In genomic region chr6:72344396-72345073, GRCm38 (mm10) we compare ENCODE assay signal across 7 mouse cellular contexts. TPM values are rescaled to one million over a fixed set of nuclear protein-coding genes. Genes with fewer than 3 reads are reported as not detected.
DNase-seq lines count a peak whose midpoint lies in the region; ATAC-seq lines count a peak whose summit lies in the region.

No protein-coding gene starts in this region.

- no peaks in the 10 kb centered on the region for H3K9me3 ChIP-seq in megakaryocyte, embryonic 14.5 days
- H3K9me3 ChIP-seq in limb, embryonic 13.5 days: no peaks in the 10 kb centered on the region
- no peaks in the 10 kb centered on the region for H3K9me3 ChIP-seq in stomach, embryonic 16.5 days (replicated peaks; ENCODE audit: control insufficient read depth, low read length)

- H3K9ac ChIP-seq in limb, embryonic 13.5 days: peak overlapping the region; percentile 92
- H3K9ac ChIP-seq in stomach, embryonic 16.5 days (ENCODE audit: low read length): peak overlapping the region; percentile 79

- H3K4me2 ChIP-seq in limb, embryonic 13.5 days (replicated peaks): peak overlapping the region; percentile 91
- H3K4me2 ChIP-seq in stomach, embryonic 16.5 days (ENCODE audit: low read depth, low read length): peak overlapping the region; percentile 80

- peaks cover 46% of the 10 kb centered on the region for H3K36me3 ChIP-seq in megakaryocyte, embryonic 14.5 days (replicated peaks; ENCODE audit: low read length)
- peaks cover 30% of the 10 kb centered on the region for H3K36me3 ChIP-seq in limb, embryonic 13.5 days
- no peaks in the 10 kb centered on the region for H3K36me3 ChIP-seq in stomach, embryonic 16.5 days (ENCODE audit: control insufficient read depth, insufficient read depth, low read length)

- H3K27ac ChIP-seq in limb, embryonic 13.5 days: peak overlapping the region; percentile 44; the same call in 1 of the 2 replicates
- H3K27ac ChIP-seq in stomach, embryonic 16.5 days (ENCODE audit: low read length): peak overlapping the region; percentile 36; the same call in 1 of the 2 replicates

- under 1% methylated on average over 42 of the region's 42 CpGs for WGBS in limb, embryonic 13.5 days
- WGBS in stomach, embryonic 16.5 days: under 1% methylated on average over 42 of the region's 42 CpGs

- no peak for DNase-seq in cerebellum, postnatal 4 days (ENCODE audit: low spot score in 2 of 2)
- no peak for DNase-seq in urinary bladder, adult 2 months (ENCODE audit: low spot score)

- no peak for ATAC-seq in megakaryocyte, adult 5-6 weeks (ENCODE audit: poor library complexity, severe bottlenecking)
- peak; percentile 46 for ATAC-seq in erythroblast, adult 5-6 weeks (replicated peaks; ENCODE audit: low FRiP score, poor library complexity, severe bottlenecking)
- ATAC-seq in limb, embryonic 13.5 days (ENCODE audit: low FRiP score, low read depth): peak; percentile 20; the same call in 1 of the 2 replicates
- peak; percentile 16; the same call in 1 of the 2 replicates for ATAC-seq in stomach, embryonic 16.5 days (ENCODE audit: insufficient read depth, low FRiP score)

- H3K27me3 ChIP-seq in megakaryocyte, embryonic 14.5 days (replicated peaks): no peaks in the 10 kb centered on the region
- H3K27me3 ChIP-seq in limb, embryonic 13.5 days: no peaks in the 10 kb centered on the region
- H3K27me3 ChIP-seq in stomach, embryonic 16.5 days (ENCODE audit: control insufficient read depth, insufficient read depth, low read length): no peaks in the 10 kb centered on the region

- H3K4me3 ChIP-seq in megakaryocyte, embryonic 14.5 days (replicated peaks): peak overlapping the region; percentile 97
- H3K4me3 ChIP-seq in limb, embryonic 13.5 days: peak overlapping the region; percentile 90
- peak overlapping the region; percentile 59 for H3K4me3 ChIP-seq in stomach, embryonic 16.5 days (replicated peaks; ENCODE audit: low read length)

- peaks cover 72% of the 10 kb centered on the region for H3K4me1 ChIP-seq in megakaryocyte, embryonic 14.5 days
- peaks cover 40% of the 10 kb centered on the region for H3K4me1 ChIP-seq in limb, embryonic 13.5 days
- peaks cover 14% of the 10 kb centered on the region for H3K4me1 ChIP-seq in stomach, embryonic 16.5 days (ENCODE audit: control insufficient read depth, insufficient read depth, low read length)

RNA-seq across cellular contexts. Expression of gene Usp39, which starts 0.4 kb away (rescaled TPM):
- 6.4 and 27.8 TPM in 2 replicates for polyA plus RNA-seq in megakaryocyte, embryonic 14.5 days (2012; ENCODE audit: insufficient read depth, low replicate concordance)
- 36.8 and 42.1 TPM in 2 replicates for total RNA-seq in megakaryocyte, adult 5-6 weeks (2015)
- total RNA-seq in megakaryocyte, adult 5-6 weeks (2017): 71.7 and 77.1 TPM in 2 replicates
- total RNA-seq in erythroblast, adult 5-6 weeks (2015; ENCODE audit: low replicate concordance): 25.4 and 28.0 TPM in 2 replicates
- total RNA-seq in erythroblast, adult 5-6 weeks (2017; ENCODE audit: low replicate concordance): 27.8 and 34.2 TPM in 2 replicates
- polyA plus RNA-seq in limb, embryonic 13.5 days (2015; fragmentation: Nextera tagmentation; extraction: Ambion mirVana): 51.5 and 51.7 TPM in 2 replicates
- 29.7 and 31.4 TPM in 2 replicates for polyA plus RNA-seq in stomach, embryonic 16.5 days (2015; fragmentation: Nextera tagmentation; extraction: Ambion mirVana)
- 23.6 and 24.0 TPM in 2 replicates for polyA plus RNA-seq in urinary bladder, adult 2 months (2012; rRNA removed)

RNA-seq across cellular contexts. Expression of gene 0610030E20Rik, which starts 2.6 kb away (rescaled TPM):
- 3.9 and 10.7 TPM in 2 replicates for polyA plus RNA-seq in megakaryocyte, embryonic 14.5 days (2012; ENCODE audit: insufficient read depth, low replicate concordance)
- total RNA-seq in megakaryocyte, adult 5-6 weeks (2015): 34.0 and 40.5 TPM in 2 replicates
- 26.7 and 30.7 TPM in 2 replicates for total RNA-seq in megakaryocyte, adult 5-6 weeks (2017)
- 9.2 and 11.5 TPM in 2 replicates for total RNA-seq in erythroblast, adult 5-6 weeks (2015; ENCODE audit: low replicate concordance)
- total RNA-seq in erythroblast, adult 5-6 weeks (2017; ENCODE audit: low replicate concordance): 8.8 and 15.0 TPM in 2 replicates
- 28.6 and 30.2 TPM in 2 replicates for polyA plus RNA-seq in limb, embryonic 13.5 days (2015; fragmentation: Nextera tagmentation; extraction: Ambion mirVana)
- polyA plus RNA-seq in stomach, embryonic 16.5 days (2015; fragmentation: Nextera tagmentation; extraction: Ambion mirVana): 25.9 and 26.7 TPM in 2 replicates
- polyA plus RNA-seq in urinary bladder, adult 2 months (2012; rRNA removed): 28.1 and 37.6 TPM in 2 replicates

RNA-seq across cellular contexts. Expression of gene Tmem150a, which starts 10.7 kb away (rescaled TPM):
- polyA plus RNA-seq in megakaryocyte, embryonic 14.5 days (2012; ENCODE audit: insufficient read depth, low replicate concordance): 48.1 and 129 TPM in 2 replicates
- total RNA-seq in megakaryocyte, adult 5-6 weeks (2015): 0.20 and 2.3 TPM in 2 replicates
- total RNA-seq in megakaryocyte, adult 5-6 weeks (2017): 0.26 and 0.45 TPM in 2 replicates
- total RNA-seq in erythroblast, adult 5-6 weeks (2015; ENCODE audit: low replicate concordance): 1.5 TPM in 1 of 2 replicates, not detected in the other
- 1.4 TPM in 1 of 2 replicates, not detected in the other for total RNA-seq in erythroblast, adult 5-6 weeks (2017; ENCODE audit: low replicate concordance)
- polyA plus RNA-seq in limb, embryonic 13.5 days (2015; fragmentation: Nextera tagmentation; extraction: Ambion mirVana): 12.1 and 14.6 TPM in 2 replicates
- polyA plus RNA-seq in stomach, embryonic 16.5 days (2015; fragmentation: Nextera tagmentation; extraction: Ambion mirVana): 16.6 and 18.5 TPM in 2 replicates
- polyA plus RNA-seq in urinary bladder, adult 2 months (2012; rRNA removed): 26.6 and 27.0 TPM in 2 replicates

RNA-seq across cellular contexts. Expression of gene Rnf181, which starts 22.2 kb away (rescaled TPM):
- 64.6 and 113 TPM in 2 replicates for polyA plus RNA-seq in megakaryocyte, embryonic 14.5 days (2012; ENCODE audit: insufficient read depth, low replicate concordance)
- 69.3 and 70.0 TPM in 2 replicates for total RNA-seq in megakaryocyte, adult 5-6 weeks (2015)
- total RNA-seq in megakaryocyte, adult 5-6 weeks (2017): 49.5 and 52.1 TPM in 2 replicates
- 37.1 and 51.6 TPM in 2 replicates for total RNA-seq in erythroblast, adult 5-6 weeks (2015; ENCODE audit: low replicate concordance)
- total RNA-seq in erythroblast, adult 5-6 weeks (2017; ENCODE audit: low replicate concordance): 44.0 and 47.3 TPM in 2 replicates
- 90.9 and 94.0 TPM in 2 replicates for polyA plus RNA-seq in limb, embryonic 13.5 days (2015; fragmentation: Nextera tagmentation; extraction: Ambion mirVana)
- polyA plus RNA-seq in stomach, embryonic 16.5 days (2015; fragmentation: Nextera tagmentation; extraction: Ambion mirVana): 139 and 143 TPM in 2 replicates
- polyA plus RNA-seq in urinary bladder, adult 2 months (2012; rRNA removed): 88.8 and 100 TPM in 2 replicates

RNA-seq across cellular contexts. Expression of gene Vamp5, which starts 35.7 kb away (rescaled TPM):
- polyA plus RNA-seq in megakaryocyte, embryonic 14.5 days (2012; ENCODE audit: insufficient read depth, low replicate concordance): 12.5 and 61.7 TPM in 2 replicates
- total RNA-seq in megakaryocyte, adult 5-6 weeks (2015): 15.4 and 20.0 TPM in 2 replicates
- 6.5 and 12.4 TPM in 2 replicates for total RNA-seq in megakaryocyte, adult 5-6 weeks (2017)
- 55.7 and 57.1 TPM in 2 replicates for total RNA-seq in erythroblast, adult 5-6 weeks (2015; ENCODE audit: low replicate concordance)
- 9.5 and 21.2 TPM in 2 replicates for total RNA-seq in erythroblast, adult 5-6 weeks (2017; ENCODE audit: low replicate concordance)
- 21.1 and 22.6 TPM in 2 replicates for polyA plus RNA-seq in limb, embryonic 13.5 days (2015; fragmentation: Nextera tagmentation; extraction: Ambion mirVana)
- 25.2 and 30.4 TPM in 2 replicates for polyA plus RNA-seq in stomach, embryonic 16.5 days (2015; fragmentation: Nextera tagmentation; extraction: Ambion mirVana)
- 91.1 and 102 TPM in 2 replicates for polyA plus RNA-seq in urinary bladder, adult 2 months (2012; rRNA removed)
